Mouse (Mus musculus) liver, postnatal 0 days (tissue): ENCODE data around the gene Ypel3. TPM values are rescaled to one million over a fixed set of nuclear protein-coding genes. Genes with fewer than 3 reads are reported as not detected.
A peak's percentile ranks its signal among the peaks of the same experiment; 100 is the strongest.

ENCODE experiments used
- ATAC-seq: fragments of 200-750 bp; cut with Nextera tagmentation; 2 replicates; pipeline ENCODE4 v1.8.0; 2017; ENCODE audit warnings: mild to moderate bottlenecking, moderate library complexity
- DNase-seq: peaks from one replicate; pipeline ENCODE4 v3.0.0-alpha.2; 2016
- H3K27ac ChIP-seq: fragments of 300-500 bp; sonication (generic); 2 replicates; pipeline ENCODE4 v1.5.1; 2014; ENCODE audit warnings: antibody characterized with exemption, moderate library complexity, mild to moderate bottlenecking, low read depth
- H3K27me3 ChIP-seq: fragments of 300-500 bp; sonication (generic); 2 replicates; pipeline ENCODE4 v1.6.1; 2014; ENCODE audit warnings: low read length, control low read depth, mixed read lengths; ENCODE audit not compliant: insufficient read depth
- H3K36me3 ChIP-seq: fragments of 300-500 bp; sonication (generic); replicated peaks from 2 replicates; pipeline ENCODE4 v1.6.1; 2014; ENCODE audit warnings: mild to moderate bottlenecking, control low read depth, low read length, moderate library complexity, mixed read lengths; ENCODE audit not compliant: insufficient read depth
- H3K4me1 ChIP-seq: fragments of 300-500 bp; sonication (generic); 2 replicates; pipeline ENCODE4 v1.6.1; 2014; ENCODE audit warnings: antibody characterized with exemption, mild to moderate bottlenecking, control low read depth; ENCODE audit not compliant: insufficient read depth
- H3K4me2 ChIP-seq: fragments of 300-500 bp; sonication (generic); 2 replicates; pipeline ENCODE4 v1.6.1; 2014; ENCODE audit warnings: low read depth, mild to moderate bottlenecking, low read length, moderate library complexity, mixed read lengths
- H3K4me3 ChIP-seq: fragments of 300-500 bp; sonication (generic); 2 replicates; pipeline ENCODE4 v1.5.1; 2014; ENCODE audit warnings: low read depth, low read length
- H3K9ac ChIP-seq: fragments of 300-500 bp; sonication (generic); replicated peaks from 2 replicates; pipeline ENCODE4 v1.6.1; 2014; ENCODE audit warnings: mild to moderate bottlenecking, moderate library complexity
- H3K9me3 ChIP-seq: fragments of 300-500 bp; sonication (generic); 2 replicates; pipeline ENCODE4 v1.6.1; 2016; ENCODE audit warnings: mild to moderate bottlenecking, control low read depth, low read length, mixed read lengths
- CTCF ChIP-seq: sonication (generic); IDR thresholded peaks from 2 replicates; pipeline ENCODE4 v1.5.1; 2016; ENCODE audit warnings: antibody characterized with exemption, low read depth
- EP300 ChIP-seq: IDR thresholded peaks from 2 replicates; pipeline ENCODE4 v1.6.1; 2016; ENCODE audit warnings: antibody characterized with exemption, low read depth, mild to moderate bottlenecking
- WGBS: fragments of 180-500 bp; shearing (Covaris S2); extraction: QIAGEN DNeasy Blood & Tissue Kit; methylation state at CpG from one replicate; pipeline ENCODE4 v1.1.7; 2014; ENCODE audit not compliant: insufficient replicate concordance; 5-methylcytosine and 5-hydroxymethylcytosine counted together
- polyA plus RNA-seq: library from polyadenylated mRNA; unstranded; fragments of >200 nt; fragmentation: Nextera tagmentation; extraction: Ambion mirVana; gene quantifications from 2 replicates; pipeline ENCODE4 v1.2.1, GENCODE M21; 2015

The Ypel3 gene
- polyA plus RNA-seq, 1 experiment from 2014 or later: 65.0 TPM

DNA sequence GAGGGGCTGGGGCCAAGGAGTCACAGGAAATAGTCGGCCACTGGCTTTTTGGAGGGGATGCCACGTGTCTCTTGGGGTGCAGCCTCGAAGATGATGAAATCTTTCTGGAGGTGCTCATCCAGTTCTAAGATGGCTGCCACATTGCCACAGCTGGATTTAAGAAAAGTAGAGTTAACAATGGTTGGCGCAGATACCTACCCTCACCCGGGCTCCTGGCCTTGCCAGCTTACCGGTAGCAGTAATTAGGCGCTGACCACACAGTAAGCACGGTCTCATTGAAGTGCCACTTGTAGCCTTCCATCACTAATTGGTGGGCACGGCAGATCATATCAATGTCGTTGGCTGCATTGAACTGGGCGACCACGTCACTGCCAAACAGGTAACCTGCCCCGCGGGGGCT, 9.4 kb downstream of the Ypel3 start:
- Histone ChIP-seq H3K9ac (no peak overlapping the region), H3K4me2 (no peak overlapping the region), H3K27ac (no peak overlapping the region), H3K36me3 (peaks cover 66% of the 10 kb centered on the region), H3K27me3 (no peaks in the 10 kb centered on the region), H3K4me1 (peaks cover 23% of the 10 kb centered on the region), H3K4me3 (no peak overlapping the region), H3K9me3 (no peaks in the 10 kb centered on the region)
- TF ChIP-seq EP300 (no peak), CTCF (no peak)
- no peak for ATAC-seq
- WGBS: 91% methylated on average over 14 of the region's 14 CpGs
- DNase-seq: no peak

DNA sequence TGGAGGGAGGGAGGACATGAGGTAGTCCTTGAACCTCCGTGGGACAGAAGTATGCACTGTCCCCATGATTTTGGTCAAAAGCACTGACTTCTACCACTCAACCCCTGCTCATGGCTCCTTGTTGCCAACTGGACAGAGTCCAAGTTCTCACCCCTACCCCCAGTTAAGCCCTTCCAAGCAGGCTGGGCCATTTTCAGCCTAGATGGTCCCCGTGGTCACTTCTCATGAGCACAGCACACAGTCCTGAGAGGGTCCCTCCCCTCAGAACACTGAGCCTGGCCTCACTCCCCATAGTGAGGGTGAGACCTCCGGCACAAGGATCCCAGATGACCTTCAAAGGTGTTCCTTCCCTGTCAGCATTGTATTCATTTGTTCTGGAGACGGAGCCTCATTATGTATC, 12.4 kb downstream of the Ypel3 start:
- H3K4me2 ChIP-seq: no peak overlapping the region
- WGBS: 93% methylated on average over 4 of the region's 4 CpGs
- H3K27ac ChIP-seq: no peak overlapping the region
- H3K4me1 ChIP-seq: peaks cover 13% of the 10 kb centered on the region
- H3K4me3 ChIP-seq: no peak overlapping the region
- ATAC-seq (no peak), DNase-seq (no peak)
- H3K36me3 ChIP-seq: peaks cover 63% of the 10 kb centered on the region
- H3K27me3 ChIP-seq: no peaks in the 10 kb centered on the region
- H3K9ac ChIP-seq: no peak overlapping the region
- TF ChIP-seq EP300: no peak
- H3K9me3 ChIP-seq: no peaks in the 10 kb centered on the region

DNA sequence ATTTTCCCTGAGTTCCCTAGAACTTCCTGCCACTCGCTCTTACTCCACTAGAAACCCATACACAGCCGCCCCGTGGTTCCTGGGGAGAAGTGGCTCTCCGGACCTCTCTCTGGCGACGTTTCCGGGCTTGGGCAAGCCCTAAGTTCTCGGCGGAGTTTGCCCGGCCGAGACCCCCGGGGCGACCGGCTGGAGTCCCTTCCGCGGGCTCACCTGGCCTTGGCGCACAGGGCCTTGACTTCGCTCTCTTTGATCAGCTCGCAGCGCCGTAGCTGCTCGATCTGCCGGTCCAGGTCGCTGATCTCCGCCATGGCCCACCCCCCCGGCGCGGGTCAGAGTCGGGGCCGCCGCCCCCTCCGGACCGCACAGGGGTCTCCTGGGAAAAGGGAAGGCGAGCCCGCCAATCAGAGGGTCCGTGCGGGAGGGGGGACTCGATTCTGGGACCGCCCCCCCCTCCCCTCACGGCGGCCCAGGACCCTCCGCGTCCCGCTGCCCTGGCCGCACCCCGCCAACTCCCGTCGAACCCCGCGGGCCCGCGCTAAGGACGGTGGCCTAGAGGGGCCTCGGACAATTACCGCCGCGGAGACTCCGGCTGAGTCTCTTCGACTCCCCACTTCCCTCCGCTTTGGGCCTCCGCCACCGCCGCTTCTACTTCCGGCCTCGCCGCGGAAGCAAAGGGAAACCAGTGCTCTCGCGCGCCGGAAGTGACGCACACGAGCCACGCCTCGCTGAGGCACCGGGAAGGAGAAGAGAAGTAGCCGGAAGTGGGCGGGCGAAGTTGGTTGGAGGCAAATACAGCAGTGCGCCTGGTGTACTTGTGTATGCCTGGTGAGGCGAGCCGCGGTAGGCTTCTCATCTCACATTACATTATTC, 15.3 kb downstream of the Ypel3 start, which contains the start of gene Ppp4c:
Gene Ppp4c (minus strand): TSS at position 646 of the 870 bp plus-strand sequence.
- TF ChIP-seq CTCF (0 out of 2 replicates have a peak, but pooled peaks have one; percentile 1), EP300 (no peak; the same call in 1 of the 2 replicates)
- Histone ChIP-seq H3K36me3 (peaks cover 62% of the 10 kb centered on the region), H3K4me1 (peaks cover 18% of the 10 kb centered on the region), H3K27ac (peak within 1 kb of the TSS; percentile 96), H3K9me3 (no peaks in the 10 kb centered on the region), H3K27me3 (no peaks in the 10 kb centered on the region), H3K4me2 (peak within 1 kb of the TSS; percentile 74), H3K9ac (peak within 1 kb of the TSS; percentile 92), H3K4me3 (peak within 1 kb of the TSS; percentile 86)
- DNase-seq: peak; percentile 99
- WGBS: under 1% methylated on average over 77 of the region's 83 CpGs
- peak; percentile 91 for ATAC-seq

DNA sequence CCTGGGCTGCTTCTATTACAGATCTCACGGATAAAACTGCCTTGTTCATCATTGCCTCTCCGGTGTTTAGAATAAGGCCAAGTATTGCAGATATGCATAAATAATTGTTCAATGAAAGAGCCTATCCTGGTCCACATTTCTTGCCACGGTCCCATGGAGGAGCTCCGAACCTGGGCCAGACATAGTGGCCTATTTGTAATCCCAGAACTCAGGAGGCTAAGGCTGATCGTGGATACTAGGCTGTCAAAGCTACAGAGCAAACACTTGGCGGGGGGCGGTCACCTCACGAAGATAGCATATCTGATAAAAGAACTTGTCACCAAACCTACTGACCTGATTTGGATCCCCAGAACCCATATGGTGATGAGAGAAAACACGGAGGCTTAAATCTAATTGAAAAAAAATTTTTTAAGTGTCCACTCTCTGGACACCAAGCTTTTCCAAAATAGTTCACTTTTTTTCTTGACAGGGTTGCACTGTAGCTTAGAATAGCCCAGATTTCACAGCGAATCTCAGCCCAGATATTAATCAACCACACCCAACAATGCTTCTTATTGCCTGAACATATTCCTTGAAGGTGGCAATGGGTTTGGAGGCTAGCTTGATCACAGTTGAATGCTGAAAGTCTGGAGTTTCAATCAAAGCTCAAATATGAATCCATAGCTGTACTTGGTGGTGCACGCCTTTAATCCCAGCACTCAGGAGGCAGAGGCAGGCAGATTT, 16.1 kb downstream of the Ypel3 start:
- Histone ChIP-seq H3K4me1 (peaks cover 26% of the 10 kb centered on the region), H3K9ac (peak overlapping the region; percentile 92), H3K27me3 (no peaks in the 10 kb centered on the region), H3K9me3 (no peaks in the 10 kb centered on the region), H3K4me2 (peak overlapping the region; percentile 69), H3K27ac (peak overlapping the region; percentile 96), H3K4me3 (peak overlapping the region; percentile 86), H3K36me3 (peaks cover 57% of the 10 kb centered on the region)
- 22% methylated on average over 11 of the region's 11 CpGs for WGBS
- no peak; the same call in 1 of the 2 replicates for TF ChIP-seq EP300
- no peak for TF ChIP-seq CTCF
- DNase-seq: no peak
- peak; percentile 1 for ATAC-seq

DNA sequence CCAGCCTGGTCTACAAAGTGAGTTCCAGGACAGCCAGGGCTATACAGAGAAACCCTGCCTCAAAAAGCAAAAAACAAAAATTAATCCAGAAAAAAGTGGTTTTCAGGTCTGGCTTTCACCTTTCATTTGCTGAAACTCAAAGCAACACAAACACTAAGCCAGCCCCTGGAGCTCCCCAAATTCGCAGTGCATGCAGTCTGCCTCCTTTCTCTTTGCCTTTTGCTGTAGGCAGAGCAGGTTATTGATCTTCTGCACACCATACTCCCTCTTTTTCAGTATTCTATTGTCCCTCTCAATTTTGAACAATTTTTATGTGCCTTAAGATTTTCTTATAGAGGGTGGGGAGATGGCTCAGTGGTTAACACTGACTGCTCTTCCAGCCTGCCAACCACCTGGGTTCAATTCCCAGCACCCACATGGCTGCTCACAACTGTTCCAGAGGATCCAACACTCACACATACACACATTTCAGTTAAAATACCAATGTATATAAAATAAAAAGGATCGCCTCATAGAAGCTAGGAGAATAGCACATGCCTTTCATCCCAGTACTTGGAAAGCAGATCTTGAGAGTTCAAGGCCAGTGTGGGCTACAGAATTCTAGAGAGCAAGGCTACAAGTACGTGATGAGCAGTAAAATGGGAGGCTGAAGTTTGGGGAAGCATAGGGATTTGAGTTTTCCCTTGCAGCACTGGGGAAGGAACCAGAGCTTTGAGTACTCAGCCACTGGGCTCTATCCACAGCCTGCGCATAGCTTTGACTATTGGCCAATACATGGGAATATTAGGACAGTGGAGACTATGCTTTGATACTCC, 16.9 kb downstream of the Ypel3 start:
- Histone ChIP-seq H3K27ac (peak overlapping the region; percentile 39; the same call in 1 of the 2 replicates), H3K4me1 (peaks cover 28% of the 10 kb centered on the region), H3K9me3 (no peaks in the 10 kb centered on the region), H3K36me3 (peaks cover 49% of the 10 kb centered on the region), H3K4me3 (no peak overlapping the region), H3K4me2 (no peak overlapping the region), H3K9ac (no peak overlapping the region), H3K27me3 (no peaks in the 10 kb centered on the region)
- WGBS: 71% methylated on average over 4 of the region's 4 CpGs
- TF ChIP-seq EP300 (no peak), CTCF (no peak)
- ATAC-seq: no peak
- no peak for DNase-seq

DNA sequence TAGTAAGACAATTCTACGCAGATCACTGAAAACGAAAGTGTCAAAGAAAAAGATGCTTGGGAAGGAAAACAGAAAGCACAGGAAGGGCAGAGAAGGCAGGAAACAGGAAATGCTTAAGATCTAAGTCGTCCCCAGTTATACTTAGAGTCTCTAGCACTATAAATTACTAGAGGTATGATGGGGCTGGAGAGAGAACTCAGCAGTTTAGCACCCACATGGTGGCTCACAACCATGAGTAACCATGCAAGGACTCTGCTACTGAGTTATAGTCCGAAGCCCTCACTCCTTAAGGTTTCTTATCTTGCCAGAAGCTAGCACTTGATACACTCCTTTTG, 17.5 kb downstream of the Ypel3 start:
- TF ChIP-seq EP300: no peak
- no peak for TF ChIP-seq CTCF
- no peak overlapping the region for H3K4me2 ChIP-seq
- H3K9me3 ChIP-seq: no peaks in the 10 kb centered on the region
- peaks cover 28% of the 10 kb centered on the region for H3K4me1 ChIP-seq
- H3K4me3 ChIP-seq: no peak overlapping the region
- H3K36me3 ChIP-seq: peaks cover 43% of the 10 kb centered on the region
- ATAC-seq (no peak), DNase-seq (no peak)
- no peak overlapping the region for H3K9ac ChIP-seq
- peak overlapping the region; percentile 39; the same call in 1 of the 2 replicates for H3K27ac ChIP-seq
- WGBS: 50% methylated on average over 4 of the region's 4 CpGs
- H3K27me3 ChIP-seq: no peaks in the 10 kb centered on the region
